Mouse (Mus musculus): ENCODE results near the gene Cdk19. TPM values are rescaled to one million over a fixed set of nuclear protein-coding genes. Genes with fewer than 3 reads are reported as not detected.

Cdk19 gene
- polyA plus RNA-seq, 1 experiment from 2014 or later: 9.5 TPM

- ATAC-seq (ENCODE audit: insufficient number of reproducible peaks, low FRiP score): no peak
- Histone ChIP-seq H3K9ac (no peak overlapping the region), H3K9me3 (replicated peaks) (no peaks in the 10 kb centered on the region), H3K4me3 (no peak overlapping the region), H3K4me1 (replicated peaks) (0 out of 2 replicates have a peak, but pooled peaks cover 4% of the 10 kb centered on the region), H3K36me3 (no peaks in the 10 kb centered on the region), H3K4me2 (no peak overlapping the region), H3K27ac (ENCODE audit: poor library complexity, severe bottlenecking) (no peak overlapping the region), H3K27me3 (replicated peaks) (no peaks in the 10 kb centered on the region)
- 89% methylated on average over 6 of the region's 6 CpGs for WGBS
Observed at GRCm38 (mm10) chr10:40489086-40489796, 149.9 kb downstream of the Cdk19 start.

GRCm38 (mm10) chr10:40491131-40491530 is 151.8 kb downstream of the Cdk19 start:
- no peak overlapping the region for H3K27ac ChIP-seq (ENCODE audit: poor library complexity, severe bottlenecking)

GRCm38 (mm10) chr10:40491748-40492147 is 152.4 kb downstream of the Cdk19 start:
- Histone ChIP-seq H3K4me3 (no peak overlapping the region), H3K27me3 (replicated peaks) (no peaks in the 10 kb centered on the region), H3K4me1 (replicated peaks) (peaks cover 9% of the 10 kb centered on the region; the same call in 1 of the 2 replicates), H3K9me3 (replicated peaks) (no peaks in the 10 kb centered on the region), H3K36me3 (no peaks in the 10 kb centered on the region), H3K4me2 (no peak overlapping the region), H3K27ac (ENCODE audit: poor library complexity, severe bottlenecking) (peak overlapping the region; percentile 44; the same call in 1 of the 2 replicates), H3K9ac (no peak overlapping the region)
- ATAC-seq (ENCODE audit: insufficient number of reproducible peaks, low FRiP score): no peak
- 59% methylated on average over 10 of the region's 10 CpGs for WGBS

More at GRCm38 (mm10) chr10:40491131-40491530, 151.8 kb downstream of the Cdk19 start:
- 90% methylated on average over 7 of the region's 7 CpGs for WGBS
- Histone ChIP-seq H3K27me3 (replicated peaks) (no peaks in the 10 kb centered on the region), H3K36me3 (no peaks in the 10 kb centered on the region), H3K4me1 (replicated peaks) (0 out of 2 replicates have a peak, but pooled peaks cover 7% of the 10 kb centered on the region), H3K9me3 (replicated peaks) (no peaks in the 10 kb centered on the region), H3K9ac (no peak overlapping the region), H3K4me3 (no peak overlapping the region), H3K4me2 (no peak overlapping the region)
- ATAC-seq (ENCODE audit: insufficient number of reproducible peaks, low FRiP score): no peak

GRCm38 (mm10) chr10:40494181-40495162 is 155.1 kb downstream of the Cdk19 start:
- Histone ChIP-seq H3K9me3 (replicated peaks) (no peaks in the 10 kb centered on the region), H3K9ac (no peak overlapping the region), H3K4me2 (no peak overlapping the region), H3K27me3 (replicated peaks) (no peaks in the 10 kb centered on the region), H3K4me3 (no peak overlapping the region), H3K27ac (ENCODE audit: poor library complexity, severe bottlenecking) (no peak overlapping the region), H3K4me1 (replicated peaks) (peaks cover 19% of the 10 kb centered on the region), H3K36me3 (no peaks in the 10 kb centered on the region)
- no peak for ATAC-seq (ENCODE audit: insufficient number of reproducible peaks, low FRiP score)
- WGBS: 70% methylated on average over 9 of the region's 9 CpGs

GRCm38 (mm10) chr10:40497301-40498041 is 158.1 kb downstream of the Cdk19 start:
- Histone ChIP-seq H3K27ac (ENCODE audit: poor library complexity, severe bottlenecking) (no peak overlapping the region), H3K36me3 (no peaks in the 10 kb centered on the region), H3K4me1 (replicated peaks) (peaks cover 27% of the 10 kb centered on the region), H3K9me3 (replicated peaks) (no peaks in the 10 kb centered on the region), H3K4me2 (no peak overlapping the region), H3K9ac (no peak overlapping the region), H3K4me3 (no peak overlapping the region), H3K27me3 (replicated peaks) (no peaks in the 10 kb centered on the region)
- 57% methylated on average over 9 of the region's 9 CpGs for WGBS
- ATAC-seq (ENCODE audit: insufficient number of reproducible peaks, low FRiP score): no peak

- Histone ChIP-seq H3K9me3 (replicated peaks) (no peaks in the 10 kb centered on the region), H3K4me2 (no peak overlapping the region), H3K27ac (ENCODE audit: poor library complexity, severe bottlenecking) (no peak overlapping the region), H3K4me3 (no peak overlapping the region), H3K4me1 (replicated peaks) (peaks cover 27% of the 10 kb centered on the region), H3K36me3 (no peaks in the 10 kb centered on the region), H3K27me3 (replicated peaks) (no peaks in the 10 kb centered on the region), H3K9ac (no peak overlapping the region)
- WGBS: 85% methylated on average over 4 of the region's 4 CpGs
- no peak for ATAC-seq (ENCODE audit: insufficient number of reproducible peaks, low FRiP score)
Observed at GRCm38 (mm10) chr10:40498426-40498825, 159.1 kb downstream of the Cdk19 start.

- no peak for ATAC-seq (ENCODE audit: insufficient number of reproducible peaks, low FRiP score)
- Histone ChIP-seq H3K27me3 (replicated peaks) (no peaks in the 10 kb centered on the region), H3K36me3 (no peaks in the 10 kb centered on the region), H3K4me1 (replicated peaks) (peaks cover 24% of the 10 kb centered on the region), H3K4me2 (no peak overlapping the region), H3K9me3 (replicated peaks) (no peaks in the 10 kb centered on the region), H3K9ac (no peak overlapping the region), H3K4me3 (no peak overlapping the region), H3K27ac (ENCODE audit: poor library complexity, severe bottlenecking) (no peak overlapping the region)
- WGBS: 41% methylated on average over 18 of the region's 18 CpGs
Observed at GRCm38 (mm10) chr10:40499314-40500252, 160.2 kb downstream of the Cdk19 start.

GRCm38 (mm10) chr10:40500723-40501245 is 161.4 kb downstream of the Cdk19 start:
- Histone ChIP-seq H3K4me2 (no peak overlapping the region), H3K9ac (no peak overlapping the region), H3K4me1 (replicated peaks) (peaks cover 24% of the 10 kb centered on the region), H3K4me3 (no peak overlapping the region), H3K36me3 (no peaks in the 10 kb centered on the region), H3K27me3 (replicated peaks) (no peaks in the 10 kb centered on the region), H3K27ac (ENCODE audit: poor library complexity, severe bottlenecking) (no peak overlapping the region), H3K9me3 (replicated peaks) (no peaks in the 10 kb centered on the region)
- no peak for ATAC-seq (ENCODE audit: insufficient number of reproducible peaks, low FRiP score)
- WGBS: 65% methylated on average over 7 of the region's 7 CpGs

- Histone ChIP-seq H3K4me2 (no peak overlapping the region), H3K27ac (ENCODE audit: poor library complexity, severe bottlenecking) (no peak overlapping the region), H3K36me3 (no peaks in the 10 kb centered on the region), H3K4me3 (no peak overlapping the region), H3K9me3 (replicated peaks) (no peaks in the 10 kb centered on the region), H3K27me3 (replicated peaks) (no peaks in the 10 kb centered on the region), H3K4me1 (replicated peaks) (peaks cover 13% of the 10 kb centered on the region), H3K9ac (no peak overlapping the region)
- ATAC-seq (ENCODE audit: insufficient number of reproducible peaks, low FRiP score): no peak
- WGBS: 63% methylated on average over 2 of the region's 3 CpGs
Observed at GRCm38 (mm10) chr10:40502734-40503133, 163.4 kb downstream of the Cdk19 start.

GRCm38 (mm10) chr10:40510356-40510755 is 171.0 kb downstream of the Cdk19 start:
- Histone ChIP-seq H3K36me3 (no peaks in the 10 kb centered on the region), H3K9ac (no peak overlapping the region), H3K4me1 (replicated peaks) (no peaks in the 10 kb centered on the region), H3K27ac (ENCODE audit: poor library complexity, severe bottlenecking) (no peak overlapping the region), H3K9me3 (replicated peaks) (0 out of 2 replicates have a peak, but pooled peaks cover 8% of the 10 kb centered on the region), H3K27me3 (replicated peaks) (no peaks in the 10 kb centered on the region), H3K4me2 (no peak overlapping the region), H3K4me3 (no peak overlapping the region)
- WGBS: 84% methylated on average over 5 of the region's 5 CpGs
- no peak for ATAC-seq (ENCODE audit: insufficient number of reproducible peaks, low FRiP score)

Data from heart, embryonic 12.5 days (tissue).